Mouse (Mus musculus): ENCODE measurements around the gene Gm6465.
"Not testable (repeated sequence)": the region's sequence is repeated elsewhere in the genome, so short reads cannot be mapped to it uniquely, and the experiment has no call there.

Gm6465 gene

DNA sequence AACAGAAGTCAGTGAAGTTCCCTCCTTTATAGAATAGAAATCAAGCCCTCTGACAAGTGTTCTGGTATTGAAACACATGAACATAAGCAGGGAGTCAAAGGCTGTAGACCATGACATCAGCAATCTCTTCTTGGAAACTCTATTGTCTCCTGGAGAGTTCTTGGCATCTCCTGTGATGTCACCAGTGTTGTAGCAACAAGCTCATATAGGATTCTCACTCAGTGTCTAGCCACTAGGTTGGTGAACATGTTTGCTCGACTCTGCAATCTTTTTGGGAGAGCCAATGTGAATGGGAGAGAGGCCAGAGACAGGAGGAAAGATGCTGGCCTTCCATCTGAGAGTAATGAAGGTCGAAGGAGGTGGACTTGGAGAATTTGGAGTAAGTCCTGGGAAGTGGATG is at the start of gene Gm6465:
Gene Gm6465, plus strand, starts transcription at position 301 of the 400 bp plus-strand sequence.
- DNase-seq (ENCODE audit: low read depth, low spot score), result not testable (repeated sequence)

DNA sequence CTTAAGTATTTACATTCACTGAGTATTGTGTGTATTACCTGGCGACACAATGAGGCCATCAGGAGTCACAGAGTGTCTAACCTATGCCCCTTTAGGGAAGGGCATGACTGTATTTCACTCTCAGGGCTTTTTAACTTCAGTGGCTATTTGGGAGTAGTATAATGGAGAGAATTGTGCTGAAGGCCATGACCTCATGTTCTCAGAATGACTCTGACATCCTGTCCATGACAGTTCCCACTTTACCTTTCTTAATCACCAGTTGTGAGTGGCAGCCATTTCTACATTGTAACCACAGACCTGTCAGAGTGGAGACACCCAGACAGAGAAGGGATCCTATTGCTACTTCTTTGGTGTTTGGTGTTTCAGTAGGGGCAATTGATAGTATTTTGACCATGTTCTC is 485 bp downstream of the Gm6465 start:
- not testable (repeated sequence) for DNase-seq (ENCODE audit: low read depth, low spot score)

DNA sequence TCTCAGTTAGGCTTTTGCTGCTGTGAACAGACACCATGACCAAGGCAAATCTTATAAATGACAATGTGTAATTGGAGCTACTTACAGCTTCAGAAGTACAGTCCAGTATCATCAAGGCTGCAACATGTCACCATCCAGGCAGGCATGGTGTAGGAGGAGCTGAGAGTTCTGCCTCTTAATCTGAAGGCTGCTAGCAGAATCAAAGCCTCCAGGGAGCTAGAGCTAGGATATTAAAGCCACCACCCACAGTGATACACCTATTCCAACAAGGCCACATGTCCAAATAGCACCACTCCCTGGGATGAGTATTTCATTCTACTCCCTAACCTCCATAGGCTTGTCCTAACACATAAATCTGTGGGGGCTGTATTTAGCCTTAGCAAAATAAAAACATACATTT is 12.6 kb downstream of the Gm6465 start:
- DNase-seq (ENCODE audit: low read depth, low spot score), result not testable (repeated sequence)
